Mouse (Mus musculus): ENCODE measurements at regions not wholly inside any gene's neighbourhood (a gene's known extent, or its start where the extent isn't known, plus 50 kb on each side); places are given as distances from the start of the nearest gene placed in this dataset.

DNA sequence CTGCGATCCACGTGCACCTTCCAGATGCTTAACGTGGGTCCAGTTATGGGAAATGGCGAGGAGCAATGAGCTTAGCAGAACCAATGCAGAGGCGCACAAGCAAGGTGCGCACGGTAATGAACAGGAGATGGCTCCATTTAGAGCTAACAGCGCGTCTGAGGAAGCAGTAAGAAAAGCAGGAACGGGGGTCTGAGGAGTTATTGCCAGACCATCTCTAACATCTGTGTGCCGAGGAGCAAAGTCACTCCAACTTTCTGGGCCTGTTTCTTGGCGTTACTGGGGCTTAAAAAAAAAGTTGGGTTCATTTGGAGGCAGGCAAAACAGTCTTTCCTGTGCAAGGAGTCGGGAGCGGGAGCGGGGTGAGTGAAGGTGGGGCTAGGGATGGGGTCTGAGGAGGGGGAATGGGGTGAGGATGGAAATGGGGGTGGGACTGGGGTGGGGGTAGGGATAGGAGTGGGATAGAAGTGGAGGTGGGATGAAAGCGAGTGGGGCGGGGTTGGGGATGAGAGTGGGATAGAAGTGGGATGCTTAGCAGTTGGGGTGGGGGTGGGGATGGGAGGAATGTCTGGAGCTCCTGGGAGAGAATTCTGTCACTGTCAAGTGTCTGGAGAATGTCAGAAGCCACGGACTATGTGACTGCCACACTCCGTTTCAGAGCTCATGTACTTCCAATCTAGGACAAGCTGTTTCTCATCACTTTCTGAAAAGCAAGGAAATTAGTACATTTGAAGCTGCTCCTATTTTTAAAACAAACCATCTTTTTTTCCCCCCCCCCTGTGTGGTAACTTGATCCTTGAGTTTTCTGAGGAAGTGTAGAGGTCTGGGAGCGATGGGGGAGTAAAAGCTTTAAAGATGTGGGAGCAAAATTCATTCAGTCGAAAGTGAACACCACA, 225.6 kb upstream of the Ccdc122 start:
- H3K27ac ChIP-seq, result no peak overlapping the region
- no peak for ATAC-seq (ENCODE audit: insufficient read depth)
- no peak overlapping the region for H3K4me3 ChIP-seq (ENCODE audit: insufficient read depth in 1 of 2, low read depth in 2 of 2, low read length in 2 of 2)
- no peaks in the 10 kb centered on the region for H3K9me3 ChIP-seq (ENCODE audit: control insufficient read depth, low read length)
- no peak for TF ChIP-seq EP300 (IDR thresholded peaks at IDR 0.05; ENCODE audit: low read depth)
- no peak for TF ChIP-seq CTCF (IDR thresholded peaks at IDR 0.05; ENCODE audit: low read depth)
- no peak overlapping the region for H3K4me2 ChIP-seq (ENCODE audit: low read depth)
- DNase-seq (ENCODE audit: low read depth in 3 of 3, low spot score in 3 of 3), result no peak
- no peaks in the 10 kb centered on the region for H3K27me3 ChIP-seq (ENCODE audit: control insufficient read depth, insufficient read depth, low read length)
- whole genome bisulfite sequencing (ENCODE audit: insufficient replicate concordance), result 45% methylated on average over 21 of the region's 21 CpGs
- H3K36me3 ChIP-seq (replicated peaks; ENCODE audit: control insufficient read depth, insufficient read depth, low read depth), result no peaks in the 10 kb centered on the region
- H3K9ac ChIP-seq (replicated peaks), result no peak overlapping the region
- H3K4me1 ChIP-seq (replicated peaks; ENCODE audit: control insufficient read depth in 2 of 2, insufficient read depth in 2 of 2, low read length in 1 of 2), result peaks cover 0 to 9% of the 10 kb centered on the region in 2 experiments; a peak in 2 of 4 replicates

GRCm38 (mm10) chr14:76810041-76810440, 226.5 kb upstream of the Ccdc122 start:
- Histone ChIP-seq H3K4me3 (ENCODE audit: insufficient read depth in 1 of 2, low read depth in 2 of 2, low read length in 2 of 2) (no peak overlapping the region), H3K9me3 (ENCODE audit: control insufficient read depth, low read length) (no peaks in the 10 kb centered on the region), H3K4me1 (replicated peaks; ENCODE audit: control insufficient read depth in 2 of 2, insufficient read depth in 2 of 2, low read length in 1 of 2) (peaks cover 0 to 15% of the 10 kb centered on the region in 2 experiments; a peak in 2 of 4 replicates), H3K36me3 (replicated peaks; ENCODE audit: control insufficient read depth, insufficient read depth, low read depth) (no peaks in the 10 kb centered on the region), H3K27ac (no peak overlapping the region), H3K9ac (replicated peaks) (no peak overlapping the region), H3K4me2 (ENCODE audit: low read depth) (no peak overlapping the region), H3K27me3 (ENCODE audit: control insufficient read depth, insufficient read depth, low read length) (no peaks in the 10 kb centered on the region)
- DNase-seq (ENCODE audit: low read depth in 3 of 3, low spot score in 3 of 3), result no peak
- no peak for ATAC-seq (ENCODE audit: insufficient read depth)
- WGBS (ENCODE audit: insufficient replicate concordance), result 74% methylated on average over 3 of the region's 3 CpGs
- no peak for TF ChIP-seq CTCF (IDR thresholded peaks at IDR 0.05; ENCODE audit: low read depth)
- no peak for TF ChIP-seq EP300 (IDR thresholded peaks at IDR 0.05; ENCODE audit: low read depth)

GRCm38 (mm10) chr14:76809411-76809810, 227.2 kb upstream of the Ccdc122 start:
- H3K27me3 ChIP-seq (ENCODE audit: control insufficient read depth, insufficient read depth, low read length), result no peaks in the 10 kb centered on the region
- ATAC-seq (ENCODE audit: insufficient read depth) (no peak), DNase-seq (ENCODE audit: low read depth in 3 of 3, low spot score in 3 of 3) (no peak)
- H3K9ac ChIP-seq (replicated peaks), result no peak overlapping the region
- H3K9me3 ChIP-seq (ENCODE audit: control insufficient read depth, low read length), result no peaks in the 10 kb centered on the region
- H3K4me1 ChIP-seq (replicated peaks; ENCODE audit: control insufficient read depth in 2 of 2, insufficient read depth in 2 of 2, low read length in 1 of 2), result peaks cover 0 to 20% of the 10 kb centered on the region in 2 experiments; a peak in 2 of 4 replicates
- TF ChIP-seq EP300 (IDR thresholded peaks at IDR 0.05; ENCODE audit: low read depth) (no peak), CTCF (IDR thresholded peaks at IDR 0.05; ENCODE audit: low read depth) (no peak)
- H3K36me3 ChIP-seq (replicated peaks; ENCODE audit: control insufficient read depth, insufficient read depth, low read depth), result no peaks in the 10 kb centered on the region
- H3K27ac ChIP-seq, result no peak overlapping the region
- H3K4me3 ChIP-seq (ENCODE audit: insufficient read depth in 1 of 2, low read depth in 2 of 2, low read length in 2 of 2), result no peak overlapping the region
- no peak overlapping the region for H3K4me2 ChIP-seq (ENCODE audit: low read depth)
- WGBS (ENCODE audit: insufficient replicate concordance), result 76% methylated on average over 7 of the region's 7 CpGs

GRCm38 (mm10) chr14:76805151-76805785, 231.3 kb upstream of the Ccdc122 start:
- peak; percentile 48 for ATAC-seq (ENCODE audit: insufficient read depth)
- Histone ChIP-seq H3K9ac (replicated peaks) (no peak overlapping the region), H3K36me3 (replicated peaks; ENCODE audit: control insufficient read depth, insufficient read depth, low read depth) (no peaks in the 10 kb centered on the region), H3K4me3 (ENCODE audit: insufficient read depth in 1 of 2, low read depth in 2 of 2, low read length in 2 of 2) (no peak overlapping the region), H3K9me3 (ENCODE audit: control insufficient read depth, low read length) (no peaks in the 10 kb centered on the region), H3K4me1 (replicated peaks; ENCODE audit: control insufficient read depth in 2 of 2, insufficient read depth in 2 of 2, low read length in 1 of 2) (peaks cover 0 to 15% of the 10 kb centered on the region in 2 experiments; a peak in 2 of 4 replicates), H3K27ac (no peak overlapping the region), H3K4me2 (ENCODE audit: low read depth) (no peak overlapping the region), H3K27me3 (ENCODE audit: control insufficient read depth, insufficient read depth, low read length) (no peaks in the 10 kb centered on the region)
- 61% methylated on average over 13 of the region's 13 CpGs for WGBS (ENCODE audit: insufficient replicate concordance)
- no peak for TF ChIP-seq CTCF (IDR thresholded peaks at IDR 0.05; ENCODE audit: low read depth)
- TF ChIP-seq EP300 (IDR thresholded peaks at IDR 0.05; ENCODE audit: low read depth), result no peak
- DNase-seq (ENCODE audit: low read depth in 3 of 3, low spot score in 3 of 3), result no peak

Data from liver, embryonic 14.5 days (tissue).